Mouse (Mus musculus): ENCODE measurements around the gene Tmem219.

- TF ChIP-seq CTCF (IDR thresholded peaks at IDR 0.05; ENCODE audit: insufficient read depth, low read depth, low read length) (no peak), POLR2A (IDR thresholded peaks at IDR 0.05; ENCODE audit: insufficient read depth, low read depth, low read length) (peak; percentile 55; the same call in 1 of the 2 replicates)
Measured at GRCm38 (mm10) chr7:126862147-126862784, 60.5 kb downstream of the Tmem219 start, which contains the start of gene Ino80e.
